Mouse (Mus musculus): Measurements from ENCODE around the gene Fmnl1. TPM values are rescaled to one million over a fixed set of nuclear protein-coding genes. Genes with fewer than 3 reads are reported as not detected.

Gene Fmnl1
- polyA plus RNA-seq, 1 experiment from 2014 or later, result 3.1 TPM

DNA sequence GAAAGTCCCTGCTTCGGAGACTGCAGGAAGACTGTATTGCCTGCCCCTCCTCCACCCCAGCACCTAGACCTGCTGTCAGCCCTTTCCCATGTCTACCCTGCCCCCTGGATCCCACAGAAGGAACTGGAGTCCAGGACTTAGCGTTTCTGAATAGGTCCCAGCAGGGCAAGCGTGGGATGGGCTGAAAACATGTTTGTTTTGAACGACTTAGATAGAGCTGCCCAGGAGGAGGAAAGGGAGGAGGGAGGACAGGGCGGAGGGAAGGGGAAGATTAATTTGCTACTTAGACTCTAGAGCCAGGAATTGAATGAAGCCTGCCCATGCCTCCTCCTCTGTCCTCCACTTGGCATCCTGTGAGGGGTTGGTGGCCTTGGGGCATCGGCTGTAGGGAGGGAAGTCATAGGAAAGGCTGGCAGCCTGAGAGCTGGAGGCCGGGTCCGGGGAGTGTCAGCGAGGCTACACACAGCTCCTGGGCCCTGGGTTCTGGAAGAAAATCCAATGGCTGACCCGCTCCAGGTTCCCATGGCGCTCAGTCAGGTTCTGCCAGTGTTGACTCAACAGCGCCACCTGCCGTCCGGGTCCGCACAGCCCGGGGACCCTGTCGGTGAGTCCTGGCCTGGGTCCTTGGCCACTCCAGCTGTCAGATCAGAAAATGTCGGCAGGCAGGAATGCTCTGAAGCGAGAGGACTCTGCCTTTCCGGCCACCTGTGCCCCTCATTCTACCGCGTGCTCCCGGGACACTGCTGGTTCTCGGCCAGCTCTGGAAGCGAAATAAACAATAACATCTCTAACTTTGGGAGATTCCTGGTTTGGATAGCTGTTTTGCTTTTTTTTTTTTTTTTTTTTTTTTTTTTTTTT lies 12.1 kb upstream of the Fmnl1 start:
- Histone ChIP-seq H3K27me3 (replicated peaks; ENCODE audit: control insufficient read depth, insufficient read depth, low read length) (no peaks in the 10 kb centered on the region), H3K9me3 (ENCODE audit: control insufficient read depth, low read length) (no peaks in the 10 kb centered on the region; the same call in 1 of the 2 replicates), H3K4me3 (ENCODE audit: low read depth, low read length) (peak overlapping the region; percentile 24), H3K27ac (ENCODE audit: low read depth) (peak overlapping the region; percentile 47; the same call in 1 of the 2 replicates), H3K4me2 (ENCODE audit: low read length) (peak overlapping the region; percentile 56), H3K9ac (ENCODE audit: low read length) (0 out of 2 replicates have a peak overlapping the region, but pooled peaks have one; percentile 34), H3K36me3 (ENCODE audit: control insufficient read depth, insufficient read depth, low read length) (no peaks in the 10 kb centered on the region), H3K4me1 (replicated peaks; ENCODE audit: control insufficient read depth, insufficient read depth, low read length) (peaks cover 7% of the 10 kb centered on the region)
- DNase-seq (ENCODE audit: low spot score) (peak; percentile 100), ATAC-seq (replicated peaks; ENCODE audit: low FRiP score, low TSS enrichment, low read depth) (peak; percentile 96)
- 2% methylated on average over 24 of the region's 25 CpGs for WGBS

- ATAC-seq (replicated peaks; ENCODE audit: low FRiP score, low TSS enrichment, low read depth), result no peak
- Histone ChIP-seq H3K27me3 (replicated peaks; ENCODE audit: control insufficient read depth, insufficient read depth, low read length) (no peaks in the 10 kb centered on the region), H3K4me3 (ENCODE audit: low read depth, low read length) (no peak overlapping the region), H3K4me1 (replicated peaks; ENCODE audit: control insufficient read depth, insufficient read depth, low read length) (peaks cover 7% of the 10 kb centered on the region), H3K9ac (ENCODE audit: low read length) (no peak overlapping the region), H3K9me3 (ENCODE audit: control insufficient read depth, low read length) (no peaks in the 10 kb centered on the region; the same call in 1 of the 2 replicates), H3K4me2 (ENCODE audit: low read length) (no peak overlapping the region), H3K27ac (ENCODE audit: low read depth) (no peak overlapping the region), H3K36me3 (ENCODE audit: control insufficient read depth, insufficient read depth, low read length) (no peaks in the 10 kb centered on the region)
- DNase-seq (ENCODE audit: low spot score), result no peak
- WGBS, result 91% methylated on average over 11 of the region's 11 CpGs
Measured at GRCm38 (mm10) chr11:103160738-103161137, 10.2 kb upstream of the Fmnl1 start.

GRCm38 (mm10) chr11:103161449-103161848 lies 9.5 kb upstream of the Fmnl1 start:
- peaks cover 7% of the 10 kb centered on the region for H3K4me1 ChIP-seq (replicated peaks; ENCODE audit: control insufficient read depth, insufficient read depth, low read length)
- H3K4me3 ChIP-seq (ENCODE audit: low read depth, low read length), result no peak overlapping the region
- H3K4me2 ChIP-seq (ENCODE audit: low read length), result no peak overlapping the region
- no peaks in the 10 kb centered on the region for H3K36me3 ChIP-seq (ENCODE audit: control insufficient read depth, insufficient read depth, low read length)
- ATAC-seq (replicated peaks; ENCODE audit: low FRiP score, low TSS enrichment, low read depth) (no peak), DNase-seq (ENCODE audit: low spot score) (no peak)
- no peaks in the 10 kb centered on the region for H3K9me3 ChIP-seq (ENCODE audit: control insufficient read depth, low read length)
- H3K9ac ChIP-seq (ENCODE audit: low read length), result no peak overlapping the region
- 83% methylated on average over 7 of the region's 7 CpGs for WGBS
- no peak overlapping the region for H3K27ac ChIP-seq (ENCODE audit: low read depth)
- H3K27me3 ChIP-seq (replicated peaks; ENCODE audit: control insufficient read depth, insufficient read depth, low read length), result no peaks in the 10 kb centered on the region

DNA sequence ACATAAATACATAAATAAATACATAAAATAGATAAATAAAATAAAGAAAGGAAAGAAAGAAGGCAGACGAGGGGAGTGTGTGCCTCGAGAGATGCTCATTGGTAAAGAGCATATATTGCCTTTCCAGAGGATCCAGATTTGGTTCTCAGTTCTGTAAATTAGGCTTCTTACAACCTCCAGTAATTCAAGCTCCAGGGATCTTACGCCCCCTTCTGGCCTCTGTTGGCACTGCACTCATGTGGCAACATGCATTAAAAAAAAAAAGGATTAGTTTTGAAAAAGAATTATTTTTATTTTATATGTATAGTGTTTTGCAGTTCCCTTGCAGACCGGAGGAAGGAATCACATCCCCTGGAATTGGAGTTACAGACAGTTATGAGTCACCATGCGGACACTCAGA lies 8.8 kb upstream of the Fmnl1 start:
- Histone ChIP-seq H3K27ac (ENCODE audit: low read depth) (no peak overlapping the region), H3K36me3 (ENCODE audit: control insufficient read depth, insufficient read depth, low read length) (no peaks in the 10 kb centered on the region), H3K9ac (ENCODE audit: low read length) (no peak overlapping the region), H3K4me3 (ENCODE audit: low read depth, low read length) (no peak overlapping the region), H3K4me1 (replicated peaks; ENCODE audit: control insufficient read depth, insufficient read depth, low read length) (peaks cover 7% of the 10 kb centered on the region), H3K9me3 (ENCODE audit: control insufficient read depth, low read length) (no peaks in the 10 kb centered on the region), H3K27me3 (replicated peaks; ENCODE audit: control insufficient read depth, insufficient read depth, low read length) (no peaks in the 10 kb centered on the region), H3K4me2 (ENCODE audit: low read length) (no peak overlapping the region)
- DNase-seq (ENCODE audit: low spot score) (no peak), ATAC-seq (replicated peaks; ENCODE audit: low FRiP score, low TSS enrichment, low read depth) (no peak)
- 91% methylated on average over 5 of the region's 5 CpGs for WGBS

DNA sequence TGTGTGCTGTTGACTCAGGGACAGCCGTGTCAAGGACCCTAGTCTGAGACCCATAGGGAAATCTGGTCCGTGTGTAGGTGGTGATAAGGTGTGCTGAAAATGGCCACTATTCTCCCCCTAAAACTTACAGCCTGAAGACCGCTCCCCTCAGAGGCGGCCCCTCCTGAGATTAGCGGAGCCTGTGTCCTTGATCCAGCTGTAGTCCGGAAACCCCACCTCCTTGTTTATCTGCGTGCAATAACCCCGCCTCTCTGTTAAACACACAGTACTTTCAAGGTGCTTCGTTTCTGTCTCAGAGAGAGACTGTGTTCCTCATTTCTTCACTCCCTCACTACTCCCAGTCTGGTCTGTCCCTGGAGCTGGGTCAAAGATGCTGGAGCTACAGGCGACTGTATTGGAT lies 6.5 kb upstream of the Fmnl1 start:
- no peaks in the 10 kb centered on the region for H3K4me1 ChIP-seq (replicated peaks; ENCODE audit: control insufficient read depth, insufficient read depth, low read length)
- no peak for ATAC-seq (replicated peaks; ENCODE audit: low FRiP score, low TSS enrichment, low read depth)
- DNase-seq (ENCODE audit: low spot score), result no peak
- no peaks in the 10 kb centered on the region for H3K36me3 ChIP-seq (ENCODE audit: control insufficient read depth, insufficient read depth, low read length)
- no peak overlapping the region for H3K4me2 ChIP-seq (ENCODE audit: low read length)
- no peak overlapping the region for H3K27ac ChIP-seq (ENCODE audit: low read depth)
- H3K27me3 ChIP-seq (replicated peaks; ENCODE audit: control insufficient read depth, insufficient read depth, low read length), result peaks cover 4% of the 10 kb centered on the region
- H3K9ac ChIP-seq (ENCODE audit: low read length), result no peak overlapping the region
- no peaks in the 10 kb centered on the region for H3K9me3 ChIP-seq (ENCODE audit: control insufficient read depth, low read length)
- WGBS, result 27% methylated on average over 10 of the region's 10 CpGs
- H3K4me3 ChIP-seq (ENCODE audit: low read depth, low read length), result no peak overlapping the region

DNA sequence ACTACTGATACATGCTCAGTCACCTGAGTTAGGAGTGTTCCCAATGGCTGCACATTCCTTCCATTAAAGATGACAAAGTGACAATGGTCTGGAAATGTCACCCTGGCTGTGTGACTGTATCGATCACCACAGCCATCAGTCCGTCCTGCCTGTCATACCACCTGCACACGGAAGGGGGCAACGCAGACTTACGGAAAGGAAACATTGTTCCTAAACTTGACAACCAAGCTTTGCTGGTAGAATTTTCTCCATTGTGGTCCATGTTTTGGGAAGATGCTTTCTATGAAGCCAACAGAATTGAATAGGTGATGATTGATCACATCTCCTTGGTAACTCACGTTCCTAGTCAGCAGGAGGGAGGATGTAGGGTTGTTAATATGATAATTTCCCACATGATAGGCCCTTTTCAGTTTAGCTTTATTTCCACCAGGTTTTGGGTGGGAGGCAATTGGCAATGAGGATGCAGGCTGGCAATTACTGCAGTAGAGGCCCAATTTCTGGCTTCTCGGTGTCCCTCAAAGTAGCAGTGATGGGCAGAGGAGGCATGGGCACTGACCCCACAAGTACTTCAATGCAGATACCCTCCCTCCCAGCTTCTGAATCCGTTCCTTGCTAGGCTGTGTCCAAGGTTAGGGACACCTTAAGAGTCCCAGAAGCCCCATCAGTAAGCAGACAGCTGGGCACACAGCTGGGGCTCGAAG lies 2.1 kb upstream of the Fmnl1 start:
- Histone ChIP-seq H3K27me3 (replicated peaks; ENCODE audit: control insufficient read depth, insufficient read depth, low read length) (peaks cover 41% of the 10 kb centered on the region), H3K27ac (ENCODE audit: low read depth) (no peak overlapping the region), H3K4me1 (replicated peaks; ENCODE audit: control insufficient read depth, insufficient read depth, low read length) (no peaks in the 10 kb centered on the region; the same call in 1 of the 2 replicates), H3K4me3 (ENCODE audit: low read depth, low read length) (no peak overlapping the region), H3K9me3 (ENCODE audit: control insufficient read depth, low read length) (no peaks in the 10 kb centered on the region), H3K9ac (ENCODE audit: low read length) (no peak overlapping the region), H3K36me3 (ENCODE audit: control insufficient read depth, insufficient read depth, low read length) (no peaks in the 10 kb centered on the region), H3K4me2 (ENCODE audit: low read length) (no peak overlapping the region)
- DNase-seq (ENCODE audit: low spot score) (peak; percentile 73), ATAC-seq (replicated peaks; ENCODE audit: low FRiP score, low TSS enrichment, low read depth) (no peak)
- 29% methylated on average over 9 of the region's 9 CpGs for WGBS

GRCm38 (mm10) chr11:103169664-103170063 lies 1.2 kb upstream of the Fmnl1 start:
- 82% methylated on average over 5 of the region's 5 CpGs for WGBS
- no peak for DNase-seq (ENCODE audit: low spot score)
- H3K27me3 ChIP-seq (replicated peaks; ENCODE audit: control insufficient read depth, insufficient read depth, low read length), result peaks cover 41% of the 10 kb centered on the region

DNA sequence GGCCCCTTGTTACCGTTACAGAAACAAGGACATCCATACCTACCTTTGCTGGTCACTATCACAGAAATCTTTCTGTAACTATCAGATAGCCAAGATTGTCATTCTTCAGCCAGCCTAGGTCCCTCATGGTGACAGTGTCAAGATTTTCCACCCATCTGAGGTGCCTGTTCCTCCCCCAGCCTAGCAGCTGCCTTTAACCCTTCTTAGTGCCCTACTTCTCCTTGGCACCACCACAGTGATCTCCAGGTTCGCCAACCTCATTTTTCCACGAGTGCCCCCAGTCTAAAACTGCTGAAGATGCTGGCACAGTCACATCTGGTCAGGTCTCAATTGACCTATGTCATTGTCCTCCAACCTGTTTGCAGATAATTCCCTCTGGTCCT lies 805 bp upstream of the Fmnl1 start:
- Histone ChIP-seq H3K9ac (ENCODE audit: low read length) (no peak overlapping the region), H3K4me1 (replicated peaks; ENCODE audit: control insufficient read depth, insufficient read depth, low read length) (no peaks in the 10 kb centered on the region; the same call in 1 of the 2 replicates), H3K4me3 (ENCODE audit: low read depth, low read length) (peak overlapping the region; percentile 49), H3K36me3 (ENCODE audit: control insufficient read depth, insufficient read depth, low read length) (no peaks in the 10 kb centered on the region), H3K9me3 (ENCODE audit: control insufficient read depth, low read length) (no peaks in the 10 kb centered on the region), H3K27me3 (replicated peaks; ENCODE audit: control insufficient read depth, insufficient read depth, low read length) (peaks cover 41% of the 10 kb centered on the region), H3K27ac (ENCODE audit: low read depth) (no peak overlapping the region), H3K4me2 (ENCODE audit: low read length) (peak overlapping the region; percentile 95)
- WGBS, result 59% methylated on average over 3 of the region's 3 CpGs
- DNase-seq (ENCODE audit: low spot score) (no peak), ATAC-seq (replicated peaks; ENCODE audit: low FRiP score, low TSS enrichment, low read depth) (no peak)

More at GRCm38 (mm10) chr11:103169664-103170063, 1.2 kb upstream of the Fmnl1 start:
- Histone ChIP-seq H3K9ac (ENCODE audit: low read length) (no peak overlapping the region), H3K4me1 (replicated peaks; ENCODE audit: control insufficient read depth, insufficient read depth, low read length) (no peaks in the 10 kb centered on the region; the same call in 1 of the 2 replicates), H3K4me3 (ENCODE audit: low read depth, low read length) (no peak overlapping the region), H3K27ac (ENCODE audit: low read depth) (no peak overlapping the region), H3K9me3 (ENCODE audit: control insufficient read depth, low read length) (no peaks in the 10 kb centered on the region), H3K4me2 (ENCODE audit: low read length) (no peak overlapping the region), H3K36me3 (ENCODE audit: control insufficient read depth, insufficient read depth, low read length) (no peaks in the 10 kb centered on the region)
- no peak for ATAC-seq (replicated peaks; ENCODE audit: low FRiP score, low TSS enrichment, low read depth)

Data from intestine, embryonic 14.5 days (tissue).